Mouse (Mus musculus): Measurements from ENCODE around the gene Ttc39d.
"Not testable (repeated sequence)": the region's sequence is repeated elsewhere in the genome, so short reads cannot be mapped to it uniquely, and the experiment has no call there.

- not testable (repeated sequence) for TF ChIP-seq CTCF (IDR thresholded peaks at IDR 0.05; ENCODE audit: borderline replicate concordance, insufficient read depth, low read depth, low read length); POLR2A (IDR thresholded peaks at IDR 0.05; ENCODE audit: borderline replicate concordance, insufficient read depth, low read length)
These were observed 17.9 kb downstream of the Ttc39d start for GRCm38 (mm10) chr17:80225142-80225541.

Measured in cerebellum, adult 2 months (tissue).